Mouse (Mus musculus): ENCODE data around the gene Fam71e1.

Fam71e1 gene

DNA sequence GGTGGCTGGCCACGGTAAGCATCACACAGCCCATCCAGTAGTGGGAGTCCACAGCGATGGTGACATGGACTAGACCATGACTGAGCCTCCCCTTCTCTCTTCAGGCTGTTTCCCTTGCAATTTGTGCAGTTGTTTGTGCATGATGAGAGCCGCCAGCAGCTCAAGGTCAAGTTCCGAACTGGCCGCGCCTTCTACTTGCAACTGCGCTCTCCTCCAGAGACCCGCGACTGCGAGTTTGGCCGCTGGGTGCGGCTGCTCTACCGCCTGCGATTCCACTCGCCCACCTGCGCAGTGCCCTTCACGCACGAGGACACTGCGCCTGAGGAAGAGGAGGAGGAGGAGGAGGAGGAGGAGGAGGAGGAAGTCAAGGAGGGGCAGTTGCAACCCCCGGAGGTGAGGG, 3.7 kb downstream of the Fam71e1 start:
- DNase-seq (ENCODE audit: low spot score), result no peak

- peak; percentile 43 for DNase-seq (ENCODE audit: low spot score)
Measured at GRCm38 (mm10) chr7:44501563-44502115, 5.3 kb downstream of the Fam71e1 start.

DNA sequence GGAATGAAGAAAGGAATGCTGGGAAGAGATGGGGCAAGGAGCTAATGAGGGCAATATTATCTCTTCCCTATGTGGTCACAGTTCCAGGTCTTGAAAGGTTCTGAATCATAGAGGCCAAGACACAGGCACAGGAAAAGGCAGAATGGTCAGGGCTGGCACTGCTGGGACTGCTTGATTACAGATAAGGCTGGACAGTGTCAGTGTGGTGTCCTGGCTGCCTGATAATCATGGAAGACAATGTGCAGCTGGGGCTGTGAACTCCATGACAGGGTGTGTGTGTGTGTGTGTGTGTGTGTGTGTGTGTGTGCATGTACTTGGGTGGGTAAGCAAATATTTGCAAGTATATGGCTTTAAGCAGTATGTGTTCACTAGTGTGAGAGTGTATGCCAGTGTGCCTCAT, 11.1 kb downstream of the Fam71e1 start:
- no peak for DNase-seq (ENCODE audit: low spot score)

- no peak for DNase-seq (ENCODE audit: low spot score)
Measured at GRCm38 (mm10) chr7:44519240-44519913, 23.0 kb downstream of the Fam71e1 start.

DNA sequence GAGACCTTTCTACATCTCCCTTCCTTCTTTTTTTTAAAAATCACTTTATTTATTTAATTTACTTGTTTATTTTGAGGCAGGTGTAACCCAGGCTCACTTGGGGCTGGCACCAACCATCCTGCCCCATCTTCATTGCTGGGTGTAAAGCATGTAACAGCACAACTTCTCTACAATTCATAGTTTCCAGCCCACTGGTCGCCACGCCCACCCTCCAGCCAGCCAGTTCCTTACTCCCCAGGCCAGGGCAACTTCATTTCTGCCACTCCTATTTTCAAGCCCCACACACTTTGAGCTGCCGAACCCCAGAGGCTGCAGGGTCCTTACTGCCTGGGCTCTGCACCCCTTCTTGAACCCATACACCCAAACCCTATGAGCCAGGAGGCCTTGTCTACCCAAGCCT, 24.6 kb downstream of the Fam71e1 start:
- DNase-seq (ENCODE audit: low spot score), result no peak

DNA sequence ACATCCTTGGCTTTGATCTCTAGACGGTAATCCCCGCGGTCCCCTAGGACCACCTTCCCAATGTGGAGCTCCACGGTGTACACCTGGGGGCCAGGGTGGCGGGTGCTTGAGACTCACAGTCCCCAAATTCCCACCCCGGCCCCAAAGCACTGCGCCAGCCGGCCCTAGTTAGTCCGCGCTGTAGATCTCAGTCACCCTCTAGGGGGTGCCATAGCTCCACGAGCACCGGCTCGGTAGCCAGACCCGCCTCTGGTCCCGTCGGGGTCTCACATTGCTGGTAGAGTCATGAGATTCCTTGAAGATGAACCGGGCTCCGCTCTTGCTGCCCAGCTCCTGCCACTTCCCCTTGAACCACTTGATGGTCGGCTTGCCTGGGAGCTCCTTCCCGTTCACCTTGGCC, 25.3 kb downstream of the Fam71e1 start:
- DNase-seq (ENCODE audit: low spot score), result peak; percentile 12

DNA sequence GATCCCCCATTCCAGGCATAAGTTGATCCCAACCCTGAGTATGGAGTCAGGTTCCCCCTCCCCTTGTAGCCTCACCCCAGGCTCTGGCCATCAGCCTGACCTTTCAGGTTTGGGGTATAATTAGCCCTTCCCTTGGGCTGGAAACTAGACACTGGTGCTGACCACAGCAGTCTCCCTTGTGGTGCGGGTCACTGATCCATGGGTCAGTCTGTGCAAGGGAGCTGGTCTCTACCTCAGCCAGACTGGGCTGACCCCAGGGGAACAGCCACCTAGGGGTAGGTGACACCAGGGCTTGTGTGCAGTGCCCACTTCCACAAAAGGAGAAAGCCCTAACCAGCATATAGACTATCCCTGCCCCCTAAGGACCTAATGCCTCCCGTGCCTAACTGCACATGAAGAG, 26.7 kb downstream of the Fam71e1 start:
- no peak for DNase-seq (ENCODE audit: low spot score)

DNA sequence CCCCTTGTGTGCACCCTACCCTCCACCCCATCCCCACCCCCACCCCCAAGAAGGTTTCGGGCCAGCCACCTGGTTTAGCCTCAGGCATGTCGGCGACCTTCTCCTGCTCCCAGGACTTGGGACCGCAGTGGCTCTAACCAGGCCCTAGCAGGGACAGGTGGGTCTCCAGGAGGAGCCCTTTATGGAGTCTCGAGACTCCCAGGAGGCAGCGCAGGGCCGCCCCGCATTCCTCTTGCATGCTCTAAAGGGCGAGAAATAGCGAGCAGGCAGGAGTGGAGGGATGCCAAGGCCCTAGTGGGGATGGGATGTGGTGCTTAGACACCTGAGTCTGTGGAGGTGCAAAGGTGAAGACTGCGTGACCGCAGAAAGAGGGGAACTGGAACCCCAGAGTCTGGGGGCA, 28.1 kb downstream of the Fam71e1 start, which contains the start of gene Mybpc2:
Gene Mybpc2, minus strand, starts transcription at position 155 of the 400 bp plus-strand sequence.
- DNase-seq (ENCODE audit: low spot score), result no peak

- no peak for DNase-seq (ENCODE audit: low spot score)
Measured at GRCm38 (mm10) chr7:44525126-44525832, 28.9 kb downstream of the Fam71e1 start.

DNA sequence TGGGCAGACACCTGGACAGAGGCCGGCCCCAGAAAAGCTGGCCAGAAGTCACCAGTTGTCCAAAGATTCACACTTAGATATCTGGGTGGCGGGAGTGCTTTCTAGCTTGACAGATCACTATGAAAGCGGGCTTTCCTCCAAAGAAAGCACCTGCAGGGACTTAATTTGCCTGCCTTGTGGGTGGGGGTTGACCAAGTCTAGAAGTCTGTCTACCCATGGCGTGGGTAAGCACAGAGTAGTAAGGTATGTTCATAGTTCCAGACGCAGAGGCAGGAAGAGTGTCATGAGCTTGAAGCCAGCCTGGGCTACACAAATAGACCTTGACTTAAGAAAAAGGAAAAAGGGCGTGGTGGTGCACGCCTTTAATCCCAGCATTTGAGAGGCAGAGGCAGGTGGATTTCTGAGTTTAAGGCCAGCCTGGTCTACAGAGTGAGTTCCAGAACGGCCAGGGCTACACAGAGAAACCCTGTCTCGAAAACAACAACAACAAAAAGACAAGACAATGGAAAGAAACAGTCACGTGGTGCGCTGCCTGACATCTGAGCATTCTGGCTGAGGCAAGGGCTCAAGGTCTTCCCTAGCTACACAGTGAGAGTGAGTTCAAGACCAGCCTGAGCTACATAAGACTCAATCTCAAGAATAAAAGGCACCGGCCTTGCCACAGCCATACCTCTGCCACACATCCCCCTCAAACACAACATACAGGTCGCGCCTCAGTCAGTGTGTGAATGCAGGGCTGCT, 30.2 kb downstream of the Fam71e1 start:
- DNase-seq (ENCODE audit: low spot score), result no peak

- peak; percentile 24 for DNase-seq (ENCODE audit: low spot score)
Measured at GRCm38 (mm10) chr7:44527483-44528398, 31.4 kb downstream of the Fam71e1 start.

DNA sequence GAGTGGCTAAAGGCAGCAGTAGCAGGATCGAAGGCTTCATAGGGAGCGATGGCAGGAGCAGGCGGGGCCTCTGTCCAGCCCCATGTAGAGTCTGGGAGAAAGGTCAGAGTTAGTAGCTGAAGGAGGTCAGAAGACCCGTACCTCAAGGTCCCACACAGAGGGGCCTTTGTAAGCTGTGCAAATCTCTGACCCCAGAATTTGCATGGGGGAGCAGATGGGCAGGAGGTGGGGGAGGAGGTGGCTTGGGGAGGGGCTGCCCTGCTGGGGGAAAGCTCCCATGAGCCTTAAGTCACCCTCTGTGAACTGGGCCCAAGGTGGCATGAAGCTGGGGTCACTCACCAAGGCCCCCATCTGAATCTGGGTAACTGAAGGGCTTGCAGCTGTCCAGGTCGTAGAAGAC, 33.1 kb downstream of the Fam71e1 start:
- no peak for DNase-seq (ENCODE audit: low spot score)

GRCm38 (mm10) chr7:44530507-44530906, 34.1 kb downstream of the Fam71e1 start:
- DNase-seq (ENCODE audit: low spot score), result no peak

- no peak for DNase-seq (ENCODE audit: low spot score)
Measured at GRCm38 (mm10) chr7:44531207-44531606, 34.8 kb downstream of the Fam71e1 start.

- no peak for DNase-seq (ENCODE audit: low spot score)
Measured at GRCm38 (mm10) chr7:44531946-44532732, 35.8 kb downstream of the Fam71e1 start, which contains the start of gene Spib. TSS of gene Spib (minus strand) at chr7:44532071.

- DNase-seq (ENCODE audit: low spot score), result no peak
Measured at GRCm38 (mm10) chr7:44532918-44533745, 36.8 kb downstream of the Fam71e1 start.

- DNase-seq (ENCODE audit: low spot score), result no peak
Measured at GRCm38 (mm10) chr7:44533746-44534045, 37.3 kb downstream of the Fam71e1 start.

GRCm38 (mm10) chr7:44534242-44534641, 37.9 kb downstream of the Fam71e1 start:
- DNase-seq (ENCODE audit: low spot score), result no peak

DNA sequence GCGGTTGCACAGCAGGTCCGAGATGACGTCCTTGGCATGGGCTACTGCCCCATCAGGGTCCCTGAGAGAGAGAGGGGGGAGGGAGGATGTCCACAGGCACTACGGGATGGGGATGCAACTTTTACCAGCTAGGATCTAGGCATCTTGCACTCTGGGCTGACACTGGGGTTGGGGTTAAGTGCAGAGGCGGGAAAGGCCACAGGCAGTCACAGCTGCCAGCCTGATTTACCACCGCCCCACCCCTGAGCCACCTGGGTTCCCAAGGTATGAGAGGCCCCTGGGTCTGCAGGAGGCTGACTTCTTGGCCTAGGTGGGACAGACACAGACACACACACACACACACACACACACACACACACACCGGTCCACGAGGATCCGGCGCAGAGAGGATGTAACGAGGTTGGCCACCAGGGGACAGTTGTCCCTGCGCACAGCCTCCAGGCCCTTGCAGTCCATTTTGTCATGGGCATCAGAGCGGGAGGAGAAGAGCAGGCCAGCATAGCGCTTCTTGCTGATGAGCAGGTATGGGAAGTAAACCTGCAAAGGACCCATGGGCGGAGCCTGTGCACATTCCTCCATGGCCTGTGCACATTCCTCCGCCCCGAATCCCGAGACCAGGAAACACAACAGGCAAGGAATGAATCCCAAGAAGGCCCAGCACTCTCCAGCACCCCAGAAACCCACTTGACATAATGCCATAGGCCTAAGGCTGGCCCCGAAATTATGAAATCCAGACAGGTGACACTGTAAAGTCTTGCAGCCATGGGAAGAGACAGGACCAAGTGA, 38.5 kb downstream of the Fam71e1 start:
- no peak for DNase-seq (ENCODE audit: low spot score)

All from yolk sac, embryonic 10.5 days (tissue).